Mouse (Mus musculus) brain, embryonic 14.5 days (tissue): Measurements from ENCODE around the gene Dock1.

Source experiments
- CTCF ChIP-seq: fragments of 200-500 bp; IDR thresholded peaks from 2 replicates; pipeline ENCODE4 v1.5.1; 2012; ENCODE audit warnings: inconsistent platforms, mild to moderate bottlenecking, moderate library complexity, borderline replicate concordance; ENCODE audit not compliant: insufficient read depth, insufficient read length; ENCODE audit errors: extremely low read depth
- POLR2A ChIP-seq: fragments of 200-500 bp; IDR thresholded peaks from 2 replicates; pipeline ENCODE4 v1.6.1; 2012; ENCODE audit warnings: mild to moderate bottlenecking, inconsistent platforms, borderline replicate concordance; ENCODE audit not compliant: poor library complexity, insufficient read depth, insufficient read length, severe bottlenecking; ENCODE audit errors: extremely low read depth

DNA sequence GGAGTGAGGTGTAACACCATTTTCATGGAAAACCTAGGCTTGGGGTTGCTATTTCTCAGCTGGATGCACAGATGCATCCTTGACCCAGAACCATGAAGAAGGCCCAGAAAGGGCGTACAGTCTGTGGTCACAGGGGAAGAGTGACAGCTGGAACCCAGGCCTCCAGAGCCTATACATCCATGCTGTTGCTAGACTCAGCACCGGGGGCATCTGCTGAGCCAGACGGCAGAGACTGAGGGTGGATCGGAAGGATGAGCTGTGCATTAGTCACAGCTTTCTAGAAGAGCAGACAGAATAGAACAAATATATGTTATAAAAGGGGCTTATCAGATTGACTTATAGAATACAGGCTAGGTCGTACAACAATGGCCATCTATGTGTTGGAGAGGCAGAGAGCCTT, 534.7 kb downstream of the Dock1 start:
- TF ChIP-seq CTCF, result no peak
- no peak for TF ChIP-seq POLR2A
